In the genomic region with DNA sequence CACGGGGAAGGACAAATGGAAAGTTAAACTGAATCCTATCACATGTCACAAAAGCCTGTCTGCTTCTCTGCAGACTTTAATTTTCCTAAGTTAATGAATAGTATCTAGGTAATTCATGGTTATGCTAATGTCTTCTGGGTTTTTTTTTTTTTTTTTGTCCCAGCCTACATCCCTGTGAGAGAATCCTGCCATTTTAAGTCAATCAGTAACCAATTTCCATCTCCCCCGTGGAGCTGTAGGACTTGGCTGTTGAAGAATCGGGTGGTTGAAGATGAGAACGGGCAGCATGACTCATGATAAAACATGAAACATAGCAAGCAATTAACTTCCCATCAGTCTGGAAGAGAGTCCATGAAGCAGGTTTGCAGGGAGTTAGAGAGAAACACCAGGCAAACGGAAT, we compare ENCODE assay signal across 13 mouse cellular contexts.
"Had no signal": no experiment of that assay in that cellular context is flagged by ENCODE, and none has a peak within 500 bp of the region (broad histone marks: within the 10 kb centered on the region; RNA-seq: fewer than 3 reads in every experiment).

No protein-coding gene starts in this region.

- H3K4me1 ChIP-seq: intestine, embryonic 15.5 days; limb, embryonic 12.5 days; liver, embryonic 13.5 days; lung, embryonic 15.5 days; megakaryocyte, embryonic 14.5 days had no signal

- H3K27ac ChIP-seq: intestine, embryonic 15.5 days; limb, embryonic 12.5 days; liver, embryonic 13.5 days; lung, embryonic 15.5 days; macrophage; midbrain, embryonic 12.5 days had no signal

- H3K9me3 ChIP-seq: intestine, embryonic 15.5 days; limb, embryonic 12.5 days; liver, embryonic 13.5 days; lung, embryonic 15.5 days; midbrain, embryonic 12.5 days had no signal

- H3K4me2 ChIP-seq: intestine, embryonic 15.5 days; limb, embryonic 12.5 days; liver, embryonic 13.5 days; lung, embryonic 15.5 days; midbrain, embryonic 12.5 days had no signal

- H3K4me3 ChIP-seq: intestine, embryonic 15.5 days; limb, embryonic 12.5 days; liver, embryonic 13.5 days; lung, embryonic 15.5 days; megakaryocyte, embryonic 14.5 days; midbrain, embryonic 12.5 days had no signal

- H3K9ac ChIP-seq: intestine, embryonic 15.5 days; limb, embryonic 12.5 days; liver, embryonic 13.5 days; liver, postnatal 0 days; lung, embryonic 15.5 days; midbrain, embryonic 12.5 days had no signal

- H3K36me3 ChIP-seq: intestine, embryonic 15.5 days; limb, embryonic 12.5 days; liver, embryonic 13.5 days; lung, embryonic 15.5 days; midbrain, embryonic 12.5 days had no signal

- DNase-seq: layer of hippocampus, postnatal 36 days; liver; liver, embryonic 13.5 days; liver, postnatal 0 days; lung, postnatal 14 days; right cerebral cortex, postnatal 14 days; thymus, postnatal 36 days had no signal

- H3K27me3 ChIP-seq: intestine, embryonic 15.5 days; limb, embryonic 12.5 days; liver, embryonic 13.5 days; lung, embryonic 15.5 days; megakaryocyte, embryonic 14.5 days; midbrain, embryonic 12.5 days had no signal

- ATAC-seq: intestine, embryonic 15.5 days; liver, postnatal 0 days had no signal
